Mouse (Mus musculus) mouse embryonic stem cell (cell line): ENCODE results near the gene Uqcrq.

ENCODE experiments used
- in situ Hi-C, 2 experiments: fragments of 300-500 bp; cut with MboI; formaldehyde crosslinking; loops; 1 replicate in 1 of 2; 3 replicates in 1 of 2; pipeline ENCODE4 v1.14.3; 2019 to 2020; ENCODE audit warnings: low sequenced_read_pairs in 2 of 2, low pct_unique_long_range_greater_than_20kb in 1 of 2, mixed read lengths in 1 of 2; ENCODE audit not compliant: unreplicated experiment in 1 of 2

Uqcrq gene

DNA sequence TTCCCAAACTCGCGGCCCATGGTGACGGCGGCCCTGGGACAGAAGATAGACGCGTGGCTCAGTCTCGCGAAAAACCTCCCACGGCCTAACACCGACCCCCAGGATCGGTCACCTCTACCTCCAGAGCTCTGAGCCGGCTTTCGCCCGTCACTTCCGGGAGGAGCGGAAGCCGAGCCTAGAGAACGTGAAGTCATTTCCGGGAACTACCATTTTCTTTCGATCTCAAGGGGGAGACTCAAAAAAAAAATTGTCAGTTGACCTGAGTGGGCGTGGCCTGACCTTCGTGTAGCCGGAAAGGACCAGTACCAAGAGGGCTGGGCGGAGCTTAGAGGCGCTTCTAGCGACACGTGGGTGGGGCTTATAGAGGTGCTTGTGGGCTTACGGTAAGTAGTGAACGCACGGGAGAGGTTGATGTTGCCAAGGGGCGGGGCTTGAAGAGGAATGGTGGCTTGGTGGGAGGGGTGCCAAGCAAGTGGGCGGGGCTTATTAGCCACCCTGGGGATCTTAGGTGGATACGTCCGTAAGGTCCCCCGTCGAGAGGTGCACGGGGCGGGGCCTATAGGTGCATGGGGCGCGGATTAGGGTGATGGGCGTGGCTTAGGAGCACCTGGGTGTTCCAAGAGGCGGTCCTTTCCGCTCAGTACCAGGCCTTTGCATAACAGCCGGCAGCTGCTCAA is at the start of gene Uqcrq, which contains the start of gene Gdf9:
Gene Uqcrq (minus strand): TSS at position 162 of the 677 bp plus-strand sequence.
Gene Gdf9 (plus strand): TSS at position 354 of the 677 bp plus-strand sequence.
- in situ Hi-C loops, result no loop called here

- in situ Hi-C loops, result loop anchor here in 1 of 2 experiments (5.0 kb wide), 1 partner anchor 142 kb away; no protein-coding TSS in a partner anchor
Measured at GRCm38 (mm10) chr11:53479783-53480301, 49.2 kb upstream of the Uqcrq start, which contains the start of the genes Gm9945 and Sowaha. Gene Gm9945 (plus strand): TSS chr11:53480166. Gene Sowaha (minus strand): TSS chr11:53480274.

- in situ Hi-C loops, result loop anchor here in 1 of 2 experiments (5.0 kb wide), 1 partner anchor 143 kb away; no protein-coding TSS in a partner anchor
Measured at GRCm38 (mm10) chr11:53479171-53479782, 48.6 kb upstream of the Uqcrq start.

DNA sequence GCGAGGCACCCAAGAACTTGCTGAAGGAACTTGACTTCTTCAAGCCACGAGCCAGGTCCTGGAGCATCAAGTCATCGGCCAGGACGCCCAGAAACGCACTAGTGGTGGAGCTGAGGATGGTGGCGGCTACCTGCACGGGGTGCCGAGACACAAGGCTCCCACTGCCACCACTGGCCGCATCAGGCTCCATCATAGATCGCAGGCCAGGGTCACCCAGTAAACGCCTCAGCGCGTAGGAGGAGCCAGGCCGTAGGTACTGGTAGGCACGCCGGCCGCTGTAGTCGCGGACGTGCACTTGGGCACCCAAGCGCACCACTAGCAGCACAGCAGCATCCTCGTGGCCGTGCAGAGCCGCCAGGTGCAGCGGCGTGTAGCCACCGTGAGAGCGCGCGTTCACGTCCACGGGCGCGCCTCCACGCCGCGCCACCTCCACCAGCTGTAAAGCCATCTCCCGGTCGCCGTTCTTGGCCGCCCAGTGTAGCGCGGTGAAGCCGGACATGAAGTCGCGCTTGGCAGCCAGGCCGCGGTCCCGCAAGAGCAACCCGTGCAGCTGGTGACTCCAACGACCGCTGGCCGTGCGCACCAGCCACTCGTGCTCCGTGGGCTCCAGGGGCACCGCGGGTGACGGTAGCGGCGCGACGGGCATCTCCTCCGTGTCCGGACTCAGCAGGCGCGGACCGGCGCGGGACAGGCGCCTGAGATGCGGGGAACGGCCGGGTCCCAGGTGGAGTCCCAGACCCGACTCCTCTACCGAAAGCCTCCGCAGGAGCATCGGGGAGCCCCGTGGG is 47.9 kb upstream of the Uqcrq start:
- in situ Hi-C loops, result loop anchor here in 1 of 2 experiments (5.0 kb wide), 1 partner anchor 144 kb away; no protein-coding TSS in a partner anchor

DNA sequence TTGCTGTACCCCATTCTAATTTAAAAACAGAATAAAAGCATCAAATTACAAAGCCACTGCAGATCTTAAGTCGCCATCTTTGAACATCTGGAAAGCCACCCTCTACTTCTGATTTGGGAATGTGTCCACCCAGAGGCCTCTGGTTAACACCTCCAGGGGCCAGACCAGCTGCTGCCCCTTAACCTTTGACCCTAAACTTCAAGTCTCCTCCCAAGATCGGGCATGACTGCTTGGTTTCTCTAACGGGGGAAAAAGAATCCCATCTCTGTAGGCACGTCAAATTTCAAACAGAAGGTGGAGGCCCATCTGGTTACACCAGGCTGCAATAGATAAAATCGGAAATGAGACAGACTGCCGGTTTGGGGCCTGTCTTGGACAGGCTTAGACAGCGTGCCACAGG is 47.2 kb upstream of the Uqcrq start:
- in situ Hi-C loops, result loop anchor here in 1 of 2 experiments (5.0 kb wide), 1 partner anchor 144 kb away; no protein-coding TSS in a partner anchor

DNA sequence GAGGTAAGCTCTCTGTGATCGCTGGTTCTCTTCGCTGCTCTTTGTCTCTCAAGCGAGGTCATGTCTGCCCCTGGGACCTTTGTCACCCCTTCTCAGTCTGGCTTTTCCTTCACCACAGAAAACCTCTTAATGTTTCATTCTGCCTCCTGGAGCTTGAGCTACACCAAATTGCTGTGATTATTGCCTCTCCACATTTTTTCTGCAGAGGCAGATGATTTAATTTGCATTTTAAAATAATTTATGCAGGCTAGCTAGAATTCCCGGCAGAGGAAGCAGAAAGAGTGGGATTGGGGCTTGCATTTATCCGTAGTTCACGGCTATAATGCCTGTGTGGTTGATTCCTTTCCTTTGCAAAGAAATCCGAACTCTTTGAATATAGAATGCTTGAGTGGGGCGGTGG is 45.0 kb upstream of the Uqcrq start:
- in situ Hi-C loops, result loop anchor here in 1 of 2 experiments (5.0 kb wide), 1 partner anchor 147 kb away; no protein-coding TSS in a partner anchor

DNA sequence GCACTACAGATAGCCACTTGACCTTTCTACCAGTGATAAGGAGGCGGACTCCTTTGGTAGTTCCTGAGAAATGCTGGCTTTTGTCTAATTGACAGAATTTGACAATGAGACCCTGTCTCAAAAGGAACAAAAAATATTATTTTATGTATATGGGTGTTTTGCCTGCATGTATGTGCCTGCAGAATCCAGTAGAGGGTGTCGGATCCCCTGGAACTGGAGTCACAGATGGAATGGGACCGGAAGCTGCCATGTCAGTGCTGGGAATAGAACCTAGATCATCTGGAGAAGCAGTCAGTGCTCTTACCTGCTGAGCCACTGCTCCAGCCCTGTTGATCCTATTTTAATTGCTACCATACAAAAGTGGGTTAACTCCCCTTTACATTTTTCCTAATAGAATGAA is 42.1 kb upstream of the Uqcrq start:
- in situ Hi-C loops, result no loop called here

DNA sequence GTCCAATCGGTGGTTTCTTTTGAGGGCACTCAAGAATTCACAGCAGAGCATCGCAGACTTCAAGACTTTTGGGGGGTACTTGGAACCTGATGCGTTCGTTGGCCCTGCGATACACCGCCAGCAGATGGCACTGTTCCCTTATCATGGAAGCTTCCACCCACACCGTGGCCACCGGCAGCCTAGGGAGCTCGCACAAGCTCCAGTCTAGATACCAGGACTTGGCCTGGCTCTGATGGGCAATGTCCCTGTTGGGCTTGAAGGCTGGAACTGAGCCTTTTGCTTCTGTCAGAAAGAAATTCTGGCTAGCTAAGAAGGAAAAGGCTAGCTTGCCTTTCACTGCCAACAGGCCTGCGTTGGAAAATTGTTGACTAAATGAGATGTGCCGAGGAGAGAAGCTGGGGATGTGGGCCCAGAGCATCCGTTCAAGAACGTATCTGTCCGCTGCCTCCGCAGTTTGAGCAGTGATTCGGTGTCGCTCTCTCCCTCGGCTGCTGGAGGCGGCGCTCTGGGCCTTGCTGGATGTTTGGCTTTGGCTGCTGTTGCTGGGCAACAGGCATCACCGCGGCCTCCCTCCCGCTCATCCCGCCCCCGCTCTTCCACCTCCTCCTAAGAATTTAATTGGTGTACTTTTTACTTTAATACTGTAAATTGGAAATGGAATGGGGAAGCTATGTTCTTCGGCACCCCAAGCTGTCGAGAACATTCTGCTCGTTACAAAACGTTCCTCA is 39.5 kb upstream of the Uqcrq start, which contains the start of gene Gm9837:
Gene Gm9837 (minus strand): TSS at position 512 of the 728 bp plus-strand sequence.
- in situ Hi-C loops, result no loop called here

DNA sequence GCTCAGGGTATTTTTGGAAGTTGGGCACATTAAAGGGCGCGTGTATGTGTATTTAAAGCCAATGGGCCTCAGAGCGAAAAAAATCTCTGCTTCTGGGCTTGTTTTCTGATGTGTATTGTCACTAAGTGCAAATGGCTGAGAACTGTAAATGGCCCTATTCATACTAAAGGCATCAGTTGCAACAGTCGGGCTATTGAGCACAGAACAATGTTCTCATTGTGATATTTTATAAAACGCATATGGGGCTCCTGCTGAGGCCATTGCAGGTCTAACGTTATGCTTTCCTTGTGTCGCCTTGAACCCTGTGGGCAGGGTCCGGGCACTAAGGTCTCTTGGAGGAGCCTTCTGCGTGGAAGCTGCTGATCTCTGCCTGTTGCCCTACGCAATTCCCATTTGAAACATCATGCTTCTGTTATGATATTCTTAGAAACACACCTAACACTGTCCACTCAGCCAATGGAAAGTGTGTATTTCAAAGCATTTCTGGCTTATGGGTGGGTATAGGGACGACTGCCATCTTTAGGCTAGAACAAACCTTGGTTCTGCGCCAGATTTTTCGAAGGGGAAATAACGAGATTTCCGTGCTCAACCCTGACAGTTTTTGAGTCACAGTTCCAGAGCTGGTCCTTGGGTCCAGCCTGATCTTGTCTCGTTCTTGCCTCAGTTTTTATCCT is 38.8 kb upstream of the Uqcrq start:
- in situ Hi-C loops, result no loop called here

DNA sequence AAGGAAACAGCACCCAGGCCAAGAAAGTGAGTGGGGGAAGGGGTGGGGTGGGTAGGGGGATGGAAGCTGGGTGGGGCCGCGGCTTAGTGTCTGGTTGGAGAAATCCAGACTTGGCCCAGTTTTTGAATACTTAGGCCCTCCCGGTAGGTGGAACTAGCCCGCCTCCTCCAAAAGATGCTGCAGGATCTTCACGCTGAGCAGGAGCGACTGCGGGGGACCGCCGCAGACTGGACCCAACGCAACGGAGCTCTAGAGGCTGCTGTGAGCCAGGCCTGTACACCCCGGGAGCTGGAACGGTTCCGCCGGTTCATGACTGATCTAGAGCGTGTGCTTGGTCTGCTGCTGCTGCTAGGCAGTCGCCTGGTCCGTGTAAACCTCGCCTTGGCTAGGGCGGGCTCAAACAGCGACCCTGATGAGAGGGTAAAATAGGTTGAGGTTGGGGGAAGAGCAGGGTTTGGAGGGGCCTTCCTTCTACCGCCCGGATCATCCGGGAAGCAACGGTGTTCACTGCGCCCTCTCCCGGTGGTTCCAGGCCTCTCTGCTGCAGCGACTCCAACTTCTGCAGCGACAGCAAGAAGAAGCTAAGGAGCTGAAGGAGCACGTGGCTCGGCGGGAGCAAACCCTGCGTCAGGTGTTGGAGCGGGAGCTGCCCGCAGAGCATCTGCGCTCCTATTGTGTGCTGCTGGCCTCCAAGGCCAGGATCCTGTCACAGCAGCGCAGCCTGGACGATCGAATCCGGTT is 35.8 kb upstream of the Uqcrq start:
- in situ Hi-C loops, result no loop called here

GRCm38 (mm10) chr11:53463551-53464424 is 33.2 kb upstream of the Uqcrq start:
- in situ Hi-C loops, result no loop called here

- in situ Hi-C loops, result no loop called here
Measured at GRCm38 (mm10) chr11:53461727-53462126, 31.1 kb upstream of the Uqcrq start.

- in situ Hi-C loops, result no loop called here
Measured at GRCm38 (mm10) chr11:53460192-53460591, 29.6 kb upstream of the Uqcrq start.

DNA sequence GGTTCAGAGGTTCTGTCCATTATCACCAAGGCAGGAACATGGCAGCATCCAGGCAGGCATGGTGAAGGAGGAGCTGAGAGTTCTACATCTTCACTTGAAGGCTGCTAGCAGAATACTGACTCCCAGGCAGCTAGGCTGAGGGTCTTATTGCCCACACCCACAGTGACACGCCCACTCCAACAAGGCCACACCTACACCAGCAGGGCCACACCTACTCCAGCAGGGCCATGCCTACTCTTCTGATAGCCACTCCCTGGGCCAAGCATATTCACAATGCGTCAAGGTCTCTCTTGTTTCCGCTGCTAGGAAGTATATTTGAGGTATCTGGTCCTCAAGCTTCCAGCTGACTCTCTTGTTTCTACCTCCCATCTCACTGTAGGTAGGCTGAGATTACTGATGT is 28.4 kb upstream of the Uqcrq start:
- in situ Hi-C loops, result no loop called here

- in situ Hi-C loops, result no loop called here
Measured at GRCm38 (mm10) chr11:53457372-53457954, 26.8 kb upstream of the Uqcrq start.
